Mouse (Mus musculus) gastrocnemius, postnatal 36 days (tissue): ENCODE measurements around the gene Igsf3. TPM values are rescaled to one million over a fixed set of nuclear protein-coding genes. Genes with fewer than 3 reads are reported as not detected.
"Not testable (repeated sequence)": the region's sequence is repeated elsewhere in the genome, so short reads cannot be mapped to it uniquely, and the experiment has no call there.

Source experiments
- DNase-seq, 2 experiments: peaks; one replicate each; pipeline ENCODE4 v3.0.0; 2022
- intact Hi-C: fragments of 180-260 bp; cut with DNase I; formaldehyde crosslinking; loops from one replicate; pipeline ENCODE4 v1.15.1; 2025
- total RNA-seq, 2 experiments: library from RNA; stranded (reverse); gene quantifications; 2 replicates each; pipeline ENCODE4 v1.2.3; 2021

The Igsf3 gene
- total RNA-seq, 2 experiments from 2014 or later = 3.9 to 4.1 TPM

DNA sequence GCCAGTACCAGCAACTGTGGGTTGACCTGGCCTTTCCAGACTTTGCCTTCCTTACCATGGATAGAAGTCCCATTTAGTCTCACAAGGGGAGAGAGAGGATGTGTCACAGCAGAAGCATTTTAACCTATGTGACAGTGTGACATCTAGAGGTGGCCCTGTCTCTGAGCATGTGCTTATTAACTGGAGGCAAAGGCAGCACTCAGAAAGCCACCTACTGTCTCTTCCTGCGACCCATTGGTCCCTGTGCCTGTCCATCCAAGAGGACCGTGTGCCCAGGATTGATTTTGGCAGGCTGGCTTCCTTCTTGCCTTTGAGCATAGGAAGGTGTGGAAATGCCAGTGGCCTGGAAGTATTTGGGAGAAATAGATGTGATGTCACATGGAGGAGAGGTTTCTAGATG lies 22.0 kb downstream of the Igsf3 start:
- DNase-seq = no peak
- intact Hi-C loops = no loop called here

DNA sequence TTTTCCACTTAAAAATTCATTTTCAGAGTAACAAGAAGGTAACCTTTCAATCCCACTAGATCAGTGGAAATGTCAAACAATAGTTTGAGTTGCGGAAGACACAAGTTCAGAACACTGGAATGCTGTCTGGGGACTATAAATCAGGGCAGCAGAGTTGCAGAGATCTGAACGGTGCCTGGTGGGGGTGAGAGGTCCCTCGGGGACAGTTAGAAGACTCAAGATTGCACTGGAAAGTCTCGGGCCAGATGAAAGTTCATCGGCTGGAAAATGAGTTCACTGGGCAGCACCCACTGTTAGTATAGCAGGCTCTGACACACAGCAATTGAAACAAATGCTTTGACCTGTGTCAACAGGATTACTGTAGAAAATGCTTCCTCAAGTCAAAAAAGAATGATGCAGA lies 24.6 kb downstream of the Igsf3 start:
- intact Hi-C loops = no loop called here
- no peak for DNase-seq

DNA sequence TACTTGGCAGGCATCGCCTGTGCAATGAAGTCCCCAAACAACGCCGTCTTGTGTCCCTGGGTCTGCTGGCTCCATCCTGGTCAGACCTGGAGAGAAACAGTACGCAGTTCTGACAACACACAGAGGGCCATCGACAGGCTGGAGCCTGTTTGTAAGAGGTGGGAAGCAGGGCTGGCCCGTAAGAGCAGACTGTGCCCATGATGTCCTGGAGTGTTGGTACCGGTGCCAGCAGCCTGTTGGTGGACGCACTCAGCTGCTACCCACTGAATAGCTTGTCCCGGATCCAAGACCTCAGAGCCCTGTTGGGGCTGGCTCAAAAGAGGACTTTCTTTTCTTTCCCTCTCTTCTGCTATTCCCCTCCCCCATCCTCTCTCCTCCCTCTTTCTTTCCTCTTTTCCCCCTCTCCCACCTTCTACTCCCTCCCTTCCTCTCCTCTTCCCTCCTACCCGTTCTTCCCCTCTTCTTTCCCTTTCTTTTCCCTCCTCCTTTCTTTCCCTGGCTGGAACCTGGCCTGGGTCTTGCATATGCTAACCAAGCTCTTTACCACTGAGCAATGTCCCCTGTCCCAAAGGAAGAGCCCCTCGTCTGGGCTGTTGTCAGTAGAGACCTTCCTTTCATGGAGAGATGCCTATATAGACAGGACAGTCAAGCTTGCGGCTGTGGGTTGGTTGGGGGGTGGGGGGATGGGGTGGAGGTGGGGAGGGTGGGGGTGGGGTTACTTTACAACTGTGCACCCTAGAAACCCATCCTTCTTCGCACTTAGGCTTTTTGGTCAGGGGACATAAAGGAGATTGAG lies 27.9 kb downstream of the Igsf3 start:
- no peak for DNase-seq
- intact Hi-C loops = no loop called here

DNA sequence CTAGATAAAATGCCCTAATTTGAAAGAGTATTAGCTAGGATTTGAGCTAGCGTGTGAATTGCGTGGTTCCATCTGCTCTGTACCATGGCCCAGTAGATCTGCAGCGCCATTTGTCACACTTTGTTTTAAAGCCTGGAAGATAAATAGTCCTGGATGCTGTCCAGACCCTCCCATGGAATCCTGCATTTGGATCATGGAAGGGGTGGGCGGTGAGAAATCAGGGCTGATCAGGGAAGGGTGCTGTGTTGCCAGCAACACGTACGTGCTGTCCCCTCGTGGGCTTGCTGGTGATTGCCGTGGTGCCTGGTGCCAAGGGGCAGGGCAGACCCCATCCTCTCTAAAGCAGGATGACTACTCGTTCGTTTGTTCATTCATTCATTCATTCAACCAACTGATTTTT lies 28.6 kb downstream of the Igsf3 start:
- intact Hi-C loops = no loop called here
- DNase-seq = no peak

DNA sequence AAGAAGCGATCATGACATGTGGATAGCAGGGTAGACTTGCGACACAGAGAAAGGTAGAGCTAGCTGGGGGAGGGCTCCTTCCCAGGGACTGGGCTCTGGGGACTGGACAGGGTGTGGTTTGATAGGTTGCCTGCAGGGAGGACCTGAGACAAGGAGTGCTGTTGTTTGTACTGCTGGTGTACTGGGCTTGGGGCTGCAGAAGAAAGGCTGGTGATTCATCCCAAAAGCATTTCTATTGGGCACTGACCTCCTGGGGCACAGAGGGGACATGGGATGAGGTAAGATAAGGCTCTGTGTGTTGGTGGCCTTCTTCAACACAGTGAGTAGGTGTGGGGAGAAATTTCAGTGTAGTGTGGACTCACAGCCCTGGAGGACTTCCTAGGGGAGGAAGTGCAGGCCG lies 29.2 kb downstream of the Igsf3 start:
- DNase-seq = no peak
- intact Hi-C loops = no loop called here

DNA sequence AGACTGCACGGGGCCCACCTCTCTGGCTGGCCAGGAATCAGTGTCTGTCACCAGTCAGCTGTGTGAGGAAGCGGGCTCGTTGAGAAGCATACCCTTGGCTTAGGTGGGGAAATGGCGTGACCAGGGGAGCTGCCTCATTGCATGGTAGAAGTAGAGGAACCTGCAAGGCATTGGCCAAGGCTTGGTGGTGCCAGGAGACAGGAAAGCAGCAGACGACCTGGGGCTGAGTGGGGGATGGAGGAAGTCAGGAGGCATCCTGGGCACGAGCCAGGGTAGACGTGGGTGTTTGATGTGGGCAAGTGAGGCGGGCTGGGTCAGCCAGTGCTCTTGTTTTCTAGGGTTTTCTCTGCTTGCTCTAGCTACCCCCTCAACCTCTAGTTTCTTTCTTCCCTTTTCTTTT lies 30.7 kb downstream of the Igsf3 start:
- no peak for DNase-seq
- intact Hi-C loops = no loop called here

DNA sequence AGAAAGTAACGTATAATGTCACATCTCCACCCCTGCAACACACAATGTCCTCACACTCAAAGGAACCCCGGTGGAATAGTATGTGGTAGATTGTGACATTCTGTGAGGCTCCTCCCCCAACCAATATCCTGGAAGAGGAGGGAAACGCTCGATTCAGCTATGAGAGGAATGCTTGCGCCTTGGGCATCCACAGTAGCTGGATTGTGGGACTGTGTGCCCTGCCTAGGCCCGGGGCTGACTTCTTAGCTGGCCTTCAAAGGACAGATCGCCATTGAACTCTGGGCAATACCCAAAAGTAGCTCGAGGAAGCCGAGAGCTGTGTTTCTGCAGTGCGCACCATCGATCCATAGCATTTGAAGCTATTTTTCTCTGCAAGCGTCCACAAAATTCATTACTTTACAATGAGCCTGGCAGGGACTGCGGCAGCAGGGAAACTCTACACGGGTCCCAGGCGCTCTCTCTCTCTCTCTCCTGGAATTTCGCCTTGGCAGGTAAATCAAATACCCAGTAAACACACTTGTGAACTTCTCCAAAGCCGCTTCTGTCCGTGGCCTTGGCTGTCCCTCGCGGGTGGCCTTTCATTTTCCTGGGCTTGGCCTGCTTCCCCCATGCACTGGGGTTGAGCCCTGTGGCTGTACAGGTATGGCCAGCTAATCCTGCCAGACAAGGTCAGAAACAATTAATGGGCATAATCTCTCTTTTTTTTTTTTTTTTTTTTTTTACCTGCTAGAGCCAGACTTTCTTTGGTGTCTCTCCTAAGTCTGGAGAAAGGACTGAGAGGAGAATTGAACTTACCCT lies 32.3 kb downstream of the Igsf3 start:
- no peak for DNase-seq
- intact Hi-C loops = no loop called here

DNA sequence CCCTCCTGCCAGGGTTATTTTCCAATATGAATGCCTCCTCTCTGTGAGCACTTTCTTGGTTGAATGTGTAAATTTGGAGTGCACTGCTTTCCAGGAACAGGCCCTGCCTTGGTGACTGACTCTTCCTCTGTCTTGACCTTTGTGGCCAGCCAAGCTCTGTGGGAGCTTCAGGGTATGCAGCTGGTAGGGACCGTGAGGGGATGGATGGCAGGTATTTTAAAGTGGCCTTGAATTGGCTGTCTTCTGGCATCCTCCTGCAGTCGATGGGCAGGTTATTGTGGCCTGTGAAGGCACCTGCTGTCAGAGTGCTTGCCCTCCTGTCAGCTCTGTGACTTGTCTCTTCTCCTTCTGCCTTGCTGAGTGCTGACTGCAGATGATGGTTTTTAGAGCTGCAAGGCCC lies 33.3 kb downstream of the Igsf3 start:
- intact Hi-C loops = no loop called here
- DNase-seq = no peak

DNA sequence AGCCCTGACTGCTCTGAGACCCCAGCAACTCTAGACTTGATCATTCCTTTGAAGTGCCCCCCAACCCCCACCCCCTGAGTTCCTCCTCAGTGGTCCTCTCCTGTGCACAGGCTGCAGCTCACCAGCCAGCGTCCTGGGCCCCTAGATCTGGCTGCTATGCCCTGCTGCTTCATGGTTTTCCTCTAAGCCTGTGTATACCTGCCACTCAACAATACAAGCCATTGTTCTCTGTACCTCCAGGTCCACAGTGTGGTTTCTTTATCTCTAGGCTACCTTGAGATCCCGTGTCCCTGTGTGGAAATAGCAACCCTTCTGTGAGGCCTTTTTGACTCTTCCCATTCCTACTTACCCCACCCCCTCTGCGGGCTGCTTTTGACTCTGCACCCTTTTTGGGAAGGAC lies 33.9 kb downstream of the Igsf3 start:
- intact Hi-C loops = no loop called here
- DNase-seq = no peak

DNA sequence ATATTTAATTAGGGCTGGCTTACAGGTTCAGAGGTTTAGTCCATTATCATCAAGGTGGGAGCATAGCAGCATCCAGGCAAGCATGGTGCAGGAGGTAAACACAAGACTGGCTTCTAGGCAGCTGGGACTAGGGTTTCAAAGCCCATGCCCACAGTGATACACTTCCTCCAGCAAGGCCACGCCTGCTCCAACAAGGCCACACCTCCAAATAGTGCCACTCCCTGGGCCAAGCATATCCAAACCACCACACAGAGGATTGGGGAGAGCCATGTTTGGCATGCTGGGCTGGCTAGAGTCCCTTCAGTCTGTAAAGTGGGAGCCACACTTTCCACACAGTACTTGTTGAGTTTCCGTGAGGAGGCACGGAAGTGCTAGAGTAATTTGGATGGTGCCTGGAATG lies 34.7 kb downstream of the Igsf3 start:
- no peak for DNase-seq
- intact Hi-C loops = no loop called here

DNA sequence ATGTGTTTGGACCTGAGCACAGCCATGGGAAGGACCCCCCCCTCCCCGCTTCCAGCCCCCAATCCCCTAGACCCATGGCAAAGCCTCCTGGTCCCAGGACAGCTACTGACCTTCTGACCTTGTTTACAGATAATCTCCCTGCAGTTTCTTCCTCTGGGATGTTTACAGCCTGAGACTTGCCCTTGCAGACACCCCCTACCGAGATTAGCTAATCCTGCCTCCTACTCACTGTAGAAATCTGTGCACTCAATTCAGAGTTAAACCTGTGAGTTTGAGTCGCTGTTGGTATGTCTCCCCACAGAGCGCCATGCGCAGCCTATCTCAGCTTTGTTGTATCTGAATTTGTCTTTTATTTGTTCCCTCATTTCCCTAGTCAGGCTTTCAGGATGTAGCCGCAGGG lies 35.2 kb downstream of the Igsf3 start:
- intact Hi-C loops = no loop called here
- no peak for DNase-seq

DNA sequence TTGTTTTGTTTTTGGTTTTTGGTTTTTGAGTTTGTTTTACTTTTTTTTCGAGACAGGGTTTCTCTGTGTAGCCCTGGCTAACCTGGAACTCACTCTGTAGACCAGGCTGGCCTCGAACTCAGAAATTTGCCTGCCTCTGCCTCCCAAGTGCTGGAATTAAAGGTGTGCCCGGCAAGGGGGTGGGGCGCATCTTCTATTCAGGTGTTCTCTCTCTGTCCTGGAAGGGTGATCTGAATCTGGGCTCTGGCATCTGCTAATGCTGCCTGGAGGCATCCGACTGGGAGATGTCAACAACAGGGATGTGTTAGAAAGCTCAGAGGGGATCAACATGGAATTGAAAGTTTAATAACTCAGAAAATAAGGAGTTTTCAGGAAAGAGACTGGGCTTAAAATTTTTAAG lies 36.1 kb downstream of the Igsf3 start:
- DNase-seq, intact Hi-C loops: not testable (repeated sequence)

DNA sequence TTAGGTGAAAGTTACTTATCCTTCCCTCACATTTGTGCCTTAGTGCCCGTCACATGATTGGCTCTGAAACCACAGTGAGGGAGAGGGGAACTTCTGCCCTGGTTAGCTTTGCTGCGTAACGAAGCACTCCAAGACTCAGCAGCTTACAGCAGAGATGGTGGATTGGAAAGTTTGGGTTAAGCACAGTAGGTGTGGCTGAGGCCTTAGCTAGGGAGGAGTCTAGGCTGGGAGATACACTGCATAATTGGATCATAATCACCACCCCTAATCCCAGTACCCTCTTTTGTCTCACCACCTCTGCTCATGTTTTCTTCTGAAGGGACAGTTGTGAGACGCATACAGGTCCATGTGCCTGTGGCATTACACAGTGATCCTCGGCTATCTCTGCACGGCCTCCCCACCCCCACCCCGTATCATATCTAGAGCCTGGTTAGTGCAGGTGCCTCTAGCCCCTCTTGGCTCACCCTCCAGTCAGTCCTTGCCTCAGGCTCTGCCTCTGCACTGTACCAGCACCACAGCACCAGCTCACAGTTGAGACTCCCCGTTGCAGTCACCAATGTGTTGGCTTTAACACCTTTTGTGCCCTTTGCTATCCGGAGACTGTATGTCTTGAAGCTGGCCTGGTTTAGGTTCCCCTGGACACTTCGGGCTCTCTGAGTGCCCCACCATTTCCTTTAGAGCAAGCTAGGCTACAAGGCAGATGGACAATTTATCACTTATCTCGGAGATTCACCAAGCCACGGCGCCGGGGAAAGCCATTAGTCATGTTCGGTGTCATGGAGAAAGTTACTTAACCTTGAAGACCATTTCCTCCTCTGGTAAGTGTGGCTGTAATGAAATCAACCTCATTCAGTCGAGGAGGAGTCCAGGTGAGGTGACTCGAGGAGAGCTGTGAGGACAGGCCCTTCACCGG lies 42.1 kb downstream of the Igsf3 start:
- no peak for DNase-seq
- intact Hi-C loops = no loop called here

DNA sequence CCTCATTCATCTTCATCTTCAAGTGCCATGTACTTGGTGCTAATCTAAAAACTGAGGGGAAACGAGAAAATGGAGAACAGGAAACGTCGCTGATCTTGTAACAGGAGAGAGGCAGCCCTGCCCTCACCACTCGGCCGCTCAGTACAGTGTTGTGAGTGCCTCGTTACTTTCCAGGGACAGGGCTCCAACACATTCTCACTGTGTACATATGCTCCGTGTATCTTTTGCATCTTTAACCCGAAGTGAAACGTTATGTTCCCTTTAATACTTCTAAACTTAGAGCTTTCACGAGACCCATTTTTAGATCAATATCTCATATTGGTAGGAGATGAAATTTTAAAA lies 42.7 kb downstream of the Igsf3 start:
- no peak for DNase-seq
- intact Hi-C loops = no loop called here

DNA sequence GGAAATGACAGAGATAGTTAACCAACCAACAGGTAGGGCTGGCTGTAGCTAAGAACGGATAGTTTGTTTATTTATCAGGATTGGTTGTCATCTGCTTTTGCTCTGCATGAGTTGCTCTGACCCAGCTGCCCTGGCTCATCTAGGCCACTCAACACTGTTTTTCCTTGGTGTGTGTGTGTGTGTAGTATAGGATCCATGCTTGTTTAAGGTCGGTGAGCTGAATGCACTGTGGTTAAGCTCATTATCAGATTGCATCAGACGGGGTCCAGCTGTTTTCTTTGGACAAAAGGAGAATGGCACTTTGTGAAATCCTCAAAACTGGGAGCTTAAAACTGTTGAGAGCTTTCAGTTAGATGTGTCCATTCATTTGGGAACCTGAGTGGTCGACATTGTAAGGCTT lies 46.3 kb downstream of the Igsf3 start:
- intact Hi-C loops = no loop called here
- no peak for DNase-seq

DNA sequence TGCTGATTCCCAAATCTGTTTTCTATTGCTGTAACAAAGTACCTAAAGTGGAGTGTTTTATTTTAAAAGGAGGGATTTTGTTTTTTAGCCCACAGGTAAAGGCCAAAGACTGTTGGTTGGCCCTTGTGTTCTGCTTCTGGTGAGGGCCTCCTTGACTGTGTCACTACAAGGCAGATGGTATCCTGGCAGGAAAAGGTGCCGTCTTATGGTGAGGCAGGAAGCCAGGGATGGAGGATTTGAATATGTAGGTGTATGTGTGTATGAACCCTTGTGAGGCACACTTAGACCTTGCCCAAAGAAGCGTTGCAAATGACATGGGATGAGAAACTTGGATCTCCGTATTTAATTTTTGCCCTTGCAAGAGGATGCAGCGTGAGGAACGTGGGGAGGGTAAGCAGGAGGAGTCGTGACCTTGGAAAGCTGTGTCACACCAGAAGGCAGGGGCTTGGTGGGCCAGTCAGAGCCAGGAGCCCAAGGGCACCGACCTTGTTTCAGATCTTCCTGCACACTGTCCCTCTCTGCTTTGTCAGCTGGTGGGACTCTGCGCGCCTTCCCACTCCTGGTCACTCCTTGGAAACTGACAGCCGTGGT lies 47.5 kb downstream of the Igsf3 start:
- intact Hi-C loops = no loop called here
- no peak for DNase-seq

DNA sequence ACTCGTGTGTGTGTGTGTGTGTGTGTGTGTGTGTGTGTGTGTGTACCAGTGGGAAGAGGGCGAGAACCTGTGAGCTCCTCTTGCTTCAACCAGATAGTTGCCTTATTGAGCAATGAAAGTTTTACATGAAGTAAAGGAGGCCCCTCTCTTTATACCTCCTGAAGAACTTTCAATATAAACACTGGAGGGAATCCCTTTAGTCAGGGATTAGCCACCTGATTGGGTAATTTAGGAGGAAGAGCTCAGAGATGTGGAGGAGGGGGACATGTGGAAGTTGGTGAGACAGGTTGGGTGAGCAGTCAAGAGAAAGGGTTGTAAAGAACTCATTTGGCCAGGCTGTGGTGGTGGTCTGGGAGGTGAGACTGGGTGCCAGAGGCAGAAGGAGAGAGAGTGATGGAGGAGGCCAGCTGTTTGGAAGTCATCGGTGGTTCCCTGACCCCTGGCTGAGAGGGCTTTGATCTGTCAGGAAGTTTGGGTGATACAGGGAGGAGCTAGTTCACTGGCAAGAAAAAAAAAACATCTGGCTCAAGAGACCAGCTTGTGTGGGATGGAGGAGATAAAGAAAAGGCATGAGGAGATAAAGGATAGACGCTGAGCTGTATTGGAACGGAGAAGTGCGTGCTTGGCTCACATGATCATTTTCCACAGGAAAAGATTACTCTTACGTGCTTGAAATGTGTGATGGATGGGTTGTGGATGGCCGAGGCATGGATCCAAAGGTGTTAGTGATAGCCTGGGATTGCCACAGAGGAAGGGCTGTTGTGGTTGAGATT lies 53.3 kb downstream of the Igsf3 start:
- no peak for DNase-seq
- intact Hi-C loops = no loop called here

DNA sequence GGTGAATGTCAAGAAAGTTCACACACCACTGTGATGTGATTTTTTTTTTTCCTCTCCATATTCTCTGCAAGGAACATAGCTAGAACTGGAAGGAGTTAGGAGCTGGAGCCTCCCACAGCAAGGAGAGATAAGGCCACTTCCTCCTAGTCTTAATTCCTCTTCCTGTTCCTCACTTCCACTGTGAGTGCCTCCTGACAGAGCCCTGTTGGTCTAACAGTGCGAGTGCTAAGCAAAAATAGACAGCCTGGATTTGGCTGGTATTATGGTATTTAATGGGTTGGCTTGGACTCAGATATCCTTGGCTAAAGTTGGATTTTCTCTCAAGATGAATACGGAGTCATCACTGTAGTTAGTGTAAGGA lies 53.9 kb downstream of the Igsf3 start:
- intact Hi-C loops = no loop called here
- DNase-seq = no peak

DNA sequence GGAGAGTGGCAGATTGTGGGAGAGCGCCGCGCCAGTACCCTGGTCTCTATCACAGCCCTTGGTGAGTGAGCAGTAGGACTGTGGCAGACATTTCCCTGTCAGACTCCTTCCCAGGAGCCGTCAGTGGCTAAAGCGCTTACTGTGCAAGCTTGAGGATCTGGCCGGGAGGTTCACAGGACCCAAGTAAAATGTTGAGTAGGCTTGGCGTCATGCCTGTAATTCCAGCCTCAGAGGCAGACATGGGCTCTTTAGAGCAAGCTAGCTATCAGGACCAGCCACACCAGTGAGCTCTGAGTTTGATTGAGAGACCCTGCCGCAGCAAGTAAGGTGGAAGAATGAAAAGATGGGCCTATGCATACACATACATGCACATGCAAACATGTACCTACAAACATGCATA lies 58.8 kb downstream of the Igsf3 start:
- intact Hi-C loops = no loop called here
- DNase-seq = no peak

DNA sequence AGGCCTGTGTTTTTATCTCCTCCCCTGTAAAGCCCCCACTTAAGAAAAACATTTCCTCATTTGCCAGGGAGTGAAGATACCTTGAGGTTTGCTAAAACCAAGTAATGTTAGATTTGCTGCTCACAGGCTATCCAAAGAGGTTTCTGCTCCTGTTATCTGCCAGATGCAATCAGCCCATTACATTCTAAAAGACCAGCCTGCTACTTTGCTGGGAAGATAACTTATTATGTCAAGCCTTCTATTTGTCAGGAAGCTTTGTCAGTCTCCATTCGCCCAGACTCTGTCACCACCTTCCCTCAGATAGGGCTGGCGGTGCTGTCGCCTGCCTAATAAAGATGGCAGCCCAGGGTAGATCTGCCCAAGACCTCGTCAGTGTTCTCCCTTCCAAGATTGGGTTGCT lies 59.6 kb downstream of the Igsf3 start:
- no peak for DNase-seq
- intact Hi-C loops = no loop called here
